Mouse (Mus musculus): ENCODE data around the gene Spin1.

GRCm38 (mm10) chr13:51087253-51087652 is 13.4 kb upstream of the Spin1 start:
- TF ChIP-seq MAFK (IDR thresholded peaks at IDR 0.05; ENCODE audit: borderline replicate concordance, low read depth, low read length) (no peak), CTCF (IDR thresholded peaks at IDR 0.05 in 2 of 3, conservative IDR thresholded peaks at IDR 0.05 in 1 of 3; ENCODE audit: control insufficient read depth in 1 of 3, insufficient read depth in 1 of 3, low read depth in 2 of 3, low read length in 3 of 3, poor library complexity in 1 of 3, severe bottlenecking in 1 of 3) (no peak), EP300 (IDR thresholded peaks at IDR 0.05; ENCODE audit: low read depth in 1 of 2, low read length in 2 of 2) (no peak), ZNF384 (IDR thresholded peaks at IDR 0.05; ENCODE audit: low read depth, low read length) (no peak), BHLHE40 (IDR thresholded peaks at IDR 0.05; ENCODE audit: borderline replicate concordance, low read depth, low read length) (no peak), POLR2A (IDR thresholded peaks at IDR 0.05; ENCODE audit: control insufficient read depth in 1 of 2, insufficient read depth in 1 of 2, low read depth in 1 of 2, low read length in 2 of 2, poor library complexity in 1 of 2) (no peak), NRF1 (IDR thresholded peaks at IDR 0.05; ENCODE audit: insufficient read depth, low read depth, low read length, poor library complexity, severe bottlenecking) (no peak)

All from MEL (cell line).